Mouse (Mus musculus) embryonic facial prominence, embryonic 12.5 days (tissue): ENCODE data around the gene Lrrc52. TPM values are rescaled to one million over a fixed set of nuclear protein-coding genes. Genes with fewer than 3 reads are reported as not detected.

Experiments
- ATAC-seq: fragments of 200-750 bp; cut with Nextera tagmentation; 2 replicates; pipeline ENCODE4 v1.8.0; 2017; ENCODE audit not compliant: insufficient number of reproducible peaks, insufficient read depth, low FRiP score, low TSS enrichment
- H3K27ac ChIP-seq: fragments of 300-500 bp; sonication (generic); 2 replicates; pipeline ENCODE4 v1.5.1; 2016; ENCODE audit warnings: mild to moderate bottlenecking
- H3K27me3 ChIP-seq: fragments of 300-500 bp; sonication (generic); 2 replicates; pipeline ENCODE4 v1.6.1; 2016; ENCODE audit warnings: mild to moderate bottlenecking, moderate library complexity
- H3K36me3 ChIP-seq: fragments of 300-500 bp; sonication (generic); 2 replicates; pipeline ENCODE4 v1.6.1; 2016; ENCODE audit warnings: mild to moderate bottlenecking
- H3K4me1 ChIP-seq: fragments of 300-500 bp; sonication (generic); 2 replicates; pipeline ENCODE4 v1.6.1; 2016
- H3K4me2 ChIP-seq: fragments of 300-500 bp; sonication (generic); replicated peaks from 2 replicates; pipeline ENCODE4 v1.6.1; 2016; ENCODE audit warnings: mild to moderate bottlenecking, moderate library complexity
- H3K4me3 ChIP-seq: fragments of 300-500 bp; sonication (generic); 2 replicates; pipeline ENCODE4 v1.5.1; 2016; ENCODE audit warnings: mild to moderate bottlenecking
- H3K9ac ChIP-seq: fragments of 300-500 bp; sonication (generic); 2 replicates; pipeline ENCODE4 v1.6.1; 2016; ENCODE audit warnings: mild to moderate bottlenecking, moderate library complexity
- H3K9me3 ChIP-seq: fragments of 300-500 bp; sonication (generic); 2 replicates; pipeline ENCODE4 v1.6.1; 2016; ENCODE audit warnings: mild to moderate bottlenecking, moderate library complexity
- WGBS: fragments of 180-500 bp; shearing (Covaris S2); methylation state at CpG from one replicate; pipeline ENCODE4 v1.1.7; 2016; 5-methylcytosine and 5-hydroxymethylcytosine counted together
- polyA plus RNA-seq: library from polyadenylated mRNA; unstranded; fragments of >200 nt; fragmentation: Nextera tagmentation; extraction: Ambion mirVana; gene quantifications from 2 replicates; pipeline ENCODE4 v1.2.1, GENCODE M21; 2016

Lrrc52 gene
- polyA plus RNA-seq, 1 experiment from 2014 or later: not detected

- no peak overlapping the region for H3K4me3 ChIP-seq
- no peak for ATAC-seq
- H3K9ac ChIP-seq: no peak overlapping the region
- no peaks in the 10 kb centered on the region for H3K9me3 ChIP-seq
- WGBS: 93% methylated on average over 4 of the region's 4 CpGs
- no peak overlapping the region for H3K4me2 ChIP-seq
- H3K4me1 ChIP-seq: peaks cover 3% of the 10 kb centered on the region; the same call in 1 of the 2 replicates
- H3K36me3 ChIP-seq: no peaks in the 10 kb centered on the region
- no peaks in the 10 kb centered on the region for H3K27me3 ChIP-seq
- no peak overlapping the region for H3K27ac ChIP-seq
These were observed 31.6 kb downstream of the Lrrc52 start for GRCm38 (mm10) chr1:167434931-167435330.

- no peak for ATAC-seq
- no peak overlapping the region for H3K4me2 ChIP-seq
- 65% methylated on average over 9 of the region's 9 CpGs for WGBS
- H3K27me3 ChIP-seq: no peaks in the 10 kb centered on the region
- no peak overlapping the region for H3K27ac ChIP-seq
- H3K36me3 ChIP-seq: no peaks in the 10 kb centered on the region
- H3K4me1 ChIP-seq: peaks cover 3% of the 10 kb centered on the region; the same call in 1 of the 2 replicates
- no peak overlapping the region for H3K9ac ChIP-seq
- no peak overlapping the region for H3K4me3 ChIP-seq
- no peaks in the 10 kb centered on the region for H3K9me3 ChIP-seq
These were observed 35.5 kb downstream of the Lrrc52 start for GRCm38 (mm10) chr1:167430976-167431676.

GRCm38 (mm10) chr1:167426681-167427080, 39.9 kb downstream of the Lrrc52 start:
- 52% methylated on average over 7 of the region's 7 CpGs for WGBS
- no peak overlapping the region for H3K4me2 ChIP-seq
- H3K4me1 ChIP-seq: peaks cover 3% of the 10 kb centered on the region; the same call in 1 of the 2 replicates
- no peak overlapping the region for H3K4me3 ChIP-seq
- ATAC-seq: no peak
- H3K9me3 ChIP-seq: no peaks in the 10 kb centered on the region
- H3K36me3 ChIP-seq: no peaks in the 10 kb centered on the region
- no peaks in the 10 kb centered on the region for H3K27me3 ChIP-seq
- H3K27ac ChIP-seq: no peak overlapping the region
- H3K9ac ChIP-seq: no peak overlapping the region

GRCm38 (mm10) chr1:167425572-167425971, 41.0 kb downstream of the Lrrc52 start:
- Histone ChIP-seq H3K4me3 (no peak overlapping the region), H3K9ac (no peak overlapping the region), H3K4me2 (no peak overlapping the region), H3K36me3 (no peaks in the 10 kb centered on the region), H3K27me3 (no peaks in the 10 kb centered on the region), H3K27ac (no peak overlapping the region), H3K9me3 (no peaks in the 10 kb centered on the region), H3K4me1 (no peaks in the 10 kb centered on the region)
- WGBS: 86% methylated on average over 5 of the region's 5 CpGs
- ATAC-seq: no peak

- Histone ChIP-seq H3K4me3 (no peak overlapping the region), H3K9me3 (no peaks in the 10 kb centered on the region), H3K4me2 (no peak overlapping the region), H3K36me3 (no peaks in the 10 kb centered on the region), H3K9ac (no peak overlapping the region), H3K27me3 (no peaks in the 10 kb centered on the region), H3K27ac (no peak overlapping the region), H3K4me1 (no peaks in the 10 kb centered on the region)
- 69% methylated on average over 11 of the region's 11 CpGs for whole genome bisulfite sequencing
- no peak for ATAC-seq
These were observed 43.9 kb downstream of the Lrrc52 start for GRCm38 (mm10) chr1:167422501-167423240.

GRCm38 (mm10) chr1:167414846-167415245, 51.7 kb downstream of the Lrrc52 start:
- Histone ChIP-seq H3K4me2 (no peak overlapping the region), H3K9me3 (no peaks in the 10 kb centered on the region), H3K4me1 (no peaks in the 10 kb centered on the region), H3K27ac (no peak overlapping the region), H3K36me3 (no peaks in the 10 kb centered on the region), H3K27me3 (no peaks in the 10 kb centered on the region), H3K9ac (no peak overlapping the region), H3K4me3 (no peak overlapping the region)
- WGBS: 4% methylated on average over 7 of the region's 7 CpGs
- ATAC-seq: no peak

- WGBS: 57% methylated on average over 12 of the region's 12 CpGs
- ATAC-seq: no peak
- Histone ChIP-seq H3K36me3 (no peaks in the 10 kb centered on the region), H3K4me2 (no peak overlapping the region), H3K27ac (no peak overlapping the region), H3K4me3 (no peak overlapping the region), H3K9me3 (no peaks in the 10 kb centered on the region), H3K9ac (no peak overlapping the region), H3K4me1 (no peaks in the 10 kb centered on the region), H3K27me3 (peaks cover 9% of the 10 kb centered on the region; the same call in 1 of the 2 replicates)
These were observed 54.4 kb downstream of the Lrrc52 start for GRCm38 (mm10) chr1:167411991-167412715.

GRCm38 (mm10) chr1:167409601-167410000, 57.0 kb downstream of the Lrrc52 start:
- H3K9ac ChIP-seq: no peak overlapping the region
- no peak overlapping the region for H3K27ac ChIP-seq
- WGBS: 76% methylated on average over 4 of the region's 4 CpGs
- no peak overlapping the region for H3K4me2 ChIP-seq
- no peaks in the 10 kb centered on the region for H3K9me3 ChIP-seq
- ATAC-seq: no peak
- peaks cover 9% of the 10 kb centered on the region; the same call in 1 of the 2 replicates for H3K27me3 ChIP-seq
- no peaks in the 10 kb centered on the region for H3K4me1 ChIP-seq
- no peaks in the 10 kb centered on the region for H3K36me3 ChIP-seq
- no peak overlapping the region for H3K4me3 ChIP-seq

- Histone ChIP-seq H3K4me3 (no peak overlapping the region), H3K9ac (no peak overlapping the region), H3K36me3 (no peaks in the 10 kb centered on the region), H3K9me3 (no peaks in the 10 kb centered on the region), H3K4me1 (no peaks in the 10 kb centered on the region), H3K4me2 (no peak overlapping the region), H3K27me3 (peaks cover 9% of the 10 kb centered on the region; the same call in 1 of the 2 replicates), H3K27ac (no peak overlapping the region)
- 86% methylated on average over 4 of the region's 4 CpGs for WGBS
- ATAC-seq: no peak
These were observed 61.3 kb downstream of the Lrrc52 start for GRCm38 (mm10) chr1:167405237-167405636.
